Mouse (Mus musculus): Measurements from ENCODE around the gene Ssh1. TPM values are rescaled to one million over a fixed set of nuclear protein-coding genes. Genes with fewer than 3 reads are reported as not detected.

Gene Ssh1
- total and polyA plus RNA-seq, 3 experiments: 3.0 to 8.2 (median 8.1) TPM

DNA sequence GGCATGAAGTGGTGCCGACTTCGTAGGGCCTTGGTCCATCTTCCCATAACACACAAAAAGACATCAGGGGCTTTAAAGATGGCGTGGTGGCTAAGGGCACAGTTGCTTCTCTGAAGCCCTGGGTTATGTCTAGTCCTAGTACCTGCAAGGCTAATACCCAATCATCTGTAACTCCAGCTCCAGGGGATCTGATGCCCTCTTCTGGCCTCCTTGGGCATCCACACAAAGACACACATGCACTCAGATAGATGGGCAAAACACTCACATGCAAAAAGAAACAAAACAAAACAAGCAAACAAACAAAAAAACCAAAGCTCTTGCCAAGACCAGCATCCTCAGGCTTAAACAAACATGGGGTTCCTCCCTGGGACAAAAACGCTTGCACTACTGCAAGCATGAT is 60.2 kb downstream of the Ssh1 start:
- no peak overlapping the region for H3K4me2 ChIP-seq (ENCODE audit: insufficient read depth, low read depth, poor library complexity, severe bottlenecking)
- no peaks in the 10 kb centered on the region for H3K79me2 ChIP-seq (replicated peaks; ENCODE audit: control insufficient read depth, extremely low read depth, insufficient read depth, poor library complexity, severe bottlenecking)
- H3K27me3 ChIP-seq (replicated peaks): no peaks in the 10 kb centered on the region
- in situ Hi-C loops (cut with MboI; ENCODE audit: low pct_ligation_motif_present, low pct_unique_long_range_greater_than_20kb, low sequenced_read_pairs): loop anchor here (10.0 kb wide), 1 partner anchor 79 kb away; no protein-coding TSS in a partner anchor
- dilution Hi-C loops (cut with MboI; ENCODE audit: extremely low pct_ligation_motif_present, extremely low pct_unique_long_range_greater_than_20kb, low sequenced_read_pairs): no loop called here
- no peak overlapping the region for H3K9ac ChIP-seq (ENCODE audit: insufficient read depth, low read depth)
- TF ChIP-seq NRF1 (IDR thresholded peaks at IDR 0.05; ENCODE audit: low read depth, low read length): no peak
- peak; percentile 50 for TF ChIP-seq RAD21 (IDR thresholded peaks at IDR 0.05; ENCODE audit: low read depth, low read length)
- TF ChIP-seq CHD1 (IDR thresholded peaks at IDR 0.05; ENCODE audit: low read depth, low read length): no peak
- no peak for TF ChIP-seq JUN (IDR thresholded peaks at IDR 0.05; ENCODE audit: insufficient read depth, low read depth, low read length)
- TF ChIP-seq CHD2 (IDR thresholded peaks at IDR 0.05; ENCODE audit: low read length): no peak
- TF ChIP-seq POLR2AphosphoS2 (IDR thresholded peaks at IDR 0.05; ENCODE audit: low read depth, low read length): no peak
- TF ChIP-seq SMC3 (IDR thresholded peaks at IDR 0.05; ENCODE audit: low read depth, low read length): peak; percentile 44
- peak in 1 of 2 experiments; percentile 56; a peak in 2 of 4 replicates for TF ChIP-seq CTCF (conservative IDR thresholded peaks at IDR 0.05 in 1 of 2, IDR thresholded peaks at IDR 0.05 in 1 of 2; ENCODE audit: low read depth in 2 of 2, low read length in 2 of 2)
- no peak for TF ChIP-seq MAX (IDR thresholded peaks at IDR 0.05; ENCODE audit: low read length)
- no peak for TF ChIP-seq MXI1 (IDR thresholded peaks at IDR 0.05; ENCODE audit: low read depth, low read length)
- no peak for TF ChIP-seq ZC3H11A (IDR thresholded peaks at IDR 0.05; ENCODE audit: low read depth, low read length)
- TF ChIP-seq MEF2A (IDR thresholded peaks at IDR 0.05; ENCODE audit: borderline replicate concordance, low read depth, low read length): no peak
- no peak for TF ChIP-seq TCF12 (IDR thresholded peaks at IDR 0.05; ENCODE audit: low read depth, low read length)
- peaks cover 0 to 13% of the 10 kb centered on the region in 2 experiments; a peak in 2 of 4 replicates for H3K4me1 ChIP-seq (ENCODE audit: control insufficient read depth in 1 of 2, insufficient read depth in 2 of 2)
- peak; percentile 11 for DNase-seq (ENCODE audit: extremely low read depth)
- H3K36me3 ChIP-seq (replicated peaks in 1 of 2; ENCODE audit: control insufficient read depth in 1 of 2, insufficient read depth in 1 of 2, low read length in 1 of 2): peaks cover 0 to 8% of the 10 kb centered on the region in 2 experiments
- H3K9me3 ChIP-seq (replicated peaks; ENCODE audit: low read length): peaks cover 3% of the 10 kb centered on the region
- no peak overlapping the region for H3K27ac ChIP-seq (ENCODE audit: insufficient read depth, low read depth)
- no peak overlapping the region for H3K4me3 ChIP-seq (replicated peaks in 1 of 3; ENCODE audit: low read depth in 2 of 3, low read length in 2 of 3, poor library complexity in 1 of 3)

- dilution Hi-C loops (cut with MboI; ENCODE audit: extremely low pct_ligation_motif_present, extremely low pct_unique_long_range_greater_than_20kb, low sequenced_read_pairs) (no loop called here), in situ Hi-C loops (cut with MboI; ENCODE audit: low pct_ligation_motif_present, low pct_unique_long_range_greater_than_20kb, low sequenced_read_pairs) (loop anchor here (10.0 kb wide), 1 partner anchor 78 kb away; no protein-coding TSS in a partner anchor)
- Histone ChIP-seq H3K4me2 (ENCODE audit: insufficient read depth, low read depth, poor library complexity, severe bottlenecking) (no peak overlapping the region), H3K36me3 (replicated peaks in 1 of 2; ENCODE audit: control insufficient read depth in 1 of 2, insufficient read depth in 1 of 2, low read length in 1 of 2) (peaks cover 0 to 1% of the 10 kb centered on the region in 2 experiments), H3K4me1 (ENCODE audit: control insufficient read depth in 1 of 2, insufficient read depth in 2 of 2) (peaks cover 0 to 1% of the 10 kb centered on the region in 2 experiments; a peak in 2 of 4 replicates), H3K27me3 (replicated peaks) (no peaks in the 10 kb centered on the region), H3K9me3 (replicated peaks; ENCODE audit: low read length) (peaks cover 12% of the 10 kb centered on the region), H3K27ac (ENCODE audit: insufficient read depth, low read depth) (no peak overlapping the region), H3K79me2 (replicated peaks; ENCODE audit: control insufficient read depth, extremely low read depth, insufficient read depth, poor library complexity, severe bottlenecking) (no peaks in the 10 kb centered on the region), H3K9ac (ENCODE audit: insufficient read depth, low read depth) (no peak overlapping the region), H3K4me3 (replicated peaks in 1 of 3; ENCODE audit: low read depth in 2 of 3, low read length in 2 of 3, poor library complexity in 1 of 3) (no peak overlapping the region)
- no peak for TF ChIP-seq POLR2A (IDR thresholded peaks at IDR 0.05; ENCODE audit: low read depth, low read length)
- TF ChIP-seq CTCF (conservative IDR thresholded peaks at IDR 0.05 in 1 of 2, IDR thresholded peaks at IDR 0.05 in 1 of 2; ENCODE audit: low read depth in 2 of 2, low read length in 2 of 2): no peak
- no peak for TF ChIP-seq MAX (IDR thresholded peaks at IDR 0.05; ENCODE audit: low read length)
- TF ChIP-seq HCFC1 (IDR thresholded peaks at IDR 0.05; ENCODE audit: low read depth, low read length): no peak
- no peak for TF ChIP-seq ELF1 (IDR thresholded peaks at IDR 0.05; ENCODE audit: low read depth, low read length)
- no peak for TF ChIP-seq USF1 (IDR thresholded peaks at IDR 0.05; ENCODE audit: low read depth, low read length)
- TF ChIP-seq EP300 (IDR thresholded peaks at IDR 0.05; ENCODE audit: low read length): no peak
- TF ChIP-seq TBP (conservative IDR thresholded peaks at IDR 0.05; ENCODE audit: low read depth, low read length): no peak
- TF ChIP-seq SIN3A (IDR thresholded peaks at IDR 0.05; ENCODE audit: low read length): no peak
- TF ChIP-seq PAX5 (IDR thresholded peaks at IDR 0.05; ENCODE audit: low read length): no peak
- TF ChIP-seq ZC3H11A (IDR thresholded peaks at IDR 0.05; ENCODE audit: low read depth, low read length): no peak
- TF ChIP-seq NRF1 (IDR thresholded peaks at IDR 0.05; ENCODE audit: low read depth, low read length): no peak
- TF ChIP-seq SMC3 (IDR thresholded peaks at IDR 0.05; ENCODE audit: low read depth, low read length): no peak
- no peak for TF ChIP-seq POLR2AphosphoS2 (IDR thresholded peaks at IDR 0.05; ENCODE audit: low read depth, low read length)
- TF ChIP-seq RAD21 (IDR thresholded peaks at IDR 0.05; ENCODE audit: low read depth, low read length): no peak
- TF ChIP-seq MYC (IDR thresholded peaks at IDR 0.05; ENCODE audit: low read depth, low read length): no peak
- no peak for TF ChIP-seq CHD2 (IDR thresholded peaks at IDR 0.05; ENCODE audit: low read length)
- TF ChIP-seq BHLHE40 (IDR thresholded peaks at IDR 0.05; ENCODE audit: low read depth, low read length): no peak
- no peak for TF ChIP-seq JUND (conservative IDR thresholded peaks at IDR 0.05; ENCODE audit: low read depth, low read length)
- DNase-seq (ENCODE audit: extremely low read depth): no peak
These were observed 61.4 kb downstream of the Ssh1 start for GRCm38 (mm10) chr5:113932310-113932709.

All from CH12.LX (cell line).